Mouse (Mus musculus): ENCODE data around the gene Fignl1. TPM values are rescaled to one million over a fixed set of nuclear protein-coding genes. Genes with fewer than 3 reads are reported as not detected.

Gene Fignl1
- total RNA-seq, 2 experiments from 2014 or later, result 1.0 to 2.1 TPM

DNA sequence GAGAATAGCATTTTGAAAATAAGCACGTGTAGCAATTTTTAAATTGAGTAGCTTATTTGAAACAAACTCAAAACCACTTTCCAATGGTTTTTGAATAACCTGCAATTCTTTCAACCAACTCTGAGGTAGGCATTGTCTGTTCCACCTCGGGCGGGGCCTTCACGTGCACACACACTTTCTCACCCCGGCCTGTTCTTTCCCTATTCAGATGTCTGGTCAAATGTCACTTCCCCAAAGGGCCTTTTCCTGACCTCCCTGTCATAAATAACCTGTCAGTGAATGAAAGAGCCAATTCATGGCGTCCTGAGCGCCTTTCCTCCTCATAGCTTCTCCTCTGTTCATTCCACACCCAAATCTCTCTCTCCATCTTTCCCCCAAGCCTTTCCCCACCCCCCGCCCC is 24.3 kb upstream of the Fignl1 start:
- no peak for DNase-seq (ENCODE audit: low spot score in 2 of 2)

DNA sequence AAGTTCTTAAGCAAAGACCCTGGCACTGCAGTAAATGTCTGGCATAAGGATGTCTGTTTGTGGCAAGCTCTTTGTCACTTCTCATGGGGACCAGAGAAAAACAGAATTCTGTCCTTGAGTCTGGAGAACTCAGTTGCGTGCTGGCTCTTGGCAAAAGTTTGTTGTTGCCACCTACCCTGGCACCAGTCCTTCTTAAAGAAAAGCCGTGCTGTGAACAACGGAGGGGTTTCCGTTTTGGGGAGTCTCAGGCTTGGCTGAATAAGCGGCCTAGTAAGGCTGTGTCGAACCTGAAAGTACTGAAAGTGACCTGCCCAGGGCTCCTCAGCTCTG is 24.0 kb upstream of the Fignl1 start:
- no peak for DNase-seq (ENCODE audit: low spot score in 2 of 2)

DNA sequence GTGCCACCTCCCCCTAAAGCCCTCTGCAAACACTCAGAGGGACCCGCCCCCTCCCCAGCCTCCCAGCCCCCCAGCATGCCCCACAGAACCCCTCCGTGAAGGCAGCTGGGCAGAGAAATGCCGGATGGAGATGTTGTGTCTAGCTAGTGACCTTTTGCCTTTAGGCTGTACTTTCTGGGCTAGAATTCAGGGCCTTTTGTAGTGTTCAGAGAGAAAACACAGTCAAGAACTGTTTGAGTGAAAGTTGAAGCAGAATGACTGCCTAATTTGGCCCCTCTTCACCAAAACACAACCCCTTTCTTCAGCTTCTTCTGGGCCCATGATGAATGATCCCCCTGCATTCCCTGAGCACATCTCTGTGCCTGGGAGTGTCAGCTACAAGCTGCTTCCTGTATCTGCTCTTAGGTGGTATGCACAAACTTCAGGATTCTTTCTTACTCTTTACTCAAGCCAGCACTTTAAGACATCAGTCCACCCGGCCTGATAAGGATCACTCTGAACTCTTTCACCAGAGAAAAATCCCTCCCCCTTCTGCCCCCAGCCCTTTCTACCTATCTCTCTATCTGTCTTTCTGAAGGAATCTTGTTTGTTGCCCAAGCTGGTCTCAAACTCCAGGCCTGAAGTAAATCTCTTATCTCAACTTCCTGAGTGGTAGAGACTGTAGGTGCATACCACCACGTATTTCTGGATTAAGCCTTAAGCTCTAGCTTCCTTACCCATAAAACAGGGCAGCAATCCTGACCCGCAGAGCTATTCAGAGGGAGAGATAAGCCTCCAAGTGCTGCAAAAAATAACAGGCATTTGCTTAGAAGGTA is 23.4 kb upstream of the Fignl1 start:
- no peak for DNase-seq (ENCODE audit: low spot score in 2 of 2)

DNA sequence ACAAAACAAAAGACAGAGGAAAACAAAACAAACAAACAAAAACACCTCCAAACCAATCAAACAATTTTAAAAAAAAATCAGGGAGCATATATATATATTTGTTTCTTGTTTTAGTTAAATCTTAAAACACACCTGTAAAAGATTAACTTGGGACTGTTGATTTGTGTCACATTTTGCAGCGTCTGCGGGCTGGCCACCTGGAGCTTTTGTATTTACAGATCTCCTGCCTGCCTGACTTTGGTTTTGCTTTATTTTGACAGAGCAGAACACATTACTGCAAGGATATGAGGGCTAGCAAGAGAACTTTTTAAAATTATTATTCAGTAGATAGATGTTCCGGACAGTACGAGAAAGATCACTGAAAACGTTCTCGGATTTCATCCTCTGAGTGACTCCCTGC is 22.8 kb upstream of the Fignl1 start:
- DNase-seq (ENCODE audit: low spot score in 2 of 2), result no peak

DNA sequence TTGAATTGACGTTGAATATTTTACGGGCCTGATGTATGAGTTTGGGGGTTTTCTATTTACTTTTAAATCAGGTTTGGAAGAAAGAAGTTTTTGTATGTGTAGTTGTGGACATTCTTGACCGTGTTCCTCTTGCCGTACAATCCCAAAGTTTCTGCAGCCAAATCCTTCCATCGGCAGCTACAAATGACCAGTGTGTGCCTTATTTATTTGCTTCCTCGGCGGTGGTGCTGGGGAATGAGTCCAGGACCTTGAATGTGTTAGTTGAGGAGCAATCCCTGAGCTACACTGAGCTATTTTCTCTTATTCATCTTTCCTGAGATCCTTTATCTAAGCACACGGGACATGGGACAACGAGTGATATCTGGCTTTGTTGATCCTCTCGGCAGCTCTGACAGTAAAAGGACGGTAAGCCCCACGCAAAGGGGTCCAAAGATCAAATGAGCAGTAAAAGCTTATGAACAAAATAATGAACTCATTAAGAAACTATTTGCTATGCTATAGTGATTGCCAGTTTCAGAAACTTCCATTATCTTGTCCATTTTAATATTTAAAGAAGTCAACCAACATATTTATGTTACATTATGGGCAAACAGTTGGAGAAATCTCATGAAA is 22.2 kb upstream of the Fignl1 start:
- DNase-seq (ENCODE audit: low spot score in 2 of 2), result no peak

DNA sequence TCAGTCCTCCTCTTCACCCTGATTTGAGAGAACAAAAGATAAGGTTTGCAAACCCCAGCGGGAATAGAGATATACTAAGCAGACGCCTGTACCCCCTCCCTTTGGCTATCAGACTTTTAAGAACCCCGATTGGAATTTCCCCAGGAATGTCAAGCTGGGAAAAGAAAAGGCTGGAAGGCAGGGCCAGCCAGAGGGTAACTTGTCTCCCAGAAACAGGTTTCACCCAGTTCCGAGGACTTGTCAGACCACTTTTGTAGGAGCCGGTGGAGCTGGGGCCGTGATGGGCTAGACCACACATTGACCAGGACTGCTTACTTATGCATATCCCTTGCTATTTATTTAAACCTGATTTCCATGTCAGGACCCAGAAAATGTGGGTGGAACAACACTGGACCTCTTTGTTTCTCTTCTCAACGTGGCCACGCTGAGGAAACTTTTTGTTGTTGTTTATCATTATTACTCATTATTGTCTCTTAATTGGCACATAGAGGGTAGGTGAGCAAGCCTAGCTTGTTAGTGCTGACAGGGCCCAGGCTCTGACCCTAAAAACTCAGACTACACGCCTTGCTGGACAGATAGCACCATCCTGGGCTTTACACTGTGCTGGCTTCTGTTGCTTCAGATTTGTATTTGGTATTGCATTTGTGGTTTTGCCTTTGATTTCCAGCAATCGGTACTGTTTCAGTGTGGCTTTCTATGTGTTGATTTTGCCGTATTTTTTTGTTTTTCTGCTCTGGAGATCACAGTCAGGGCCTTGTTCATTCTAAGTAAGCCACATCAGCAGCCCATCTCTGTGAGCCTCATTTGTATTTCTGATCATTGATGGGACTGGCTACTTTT is 20.6 kb upstream of the Fignl1 start:
- DNase-seq (ENCODE audit: low spot score in 2 of 2), result no peak

DNA sequence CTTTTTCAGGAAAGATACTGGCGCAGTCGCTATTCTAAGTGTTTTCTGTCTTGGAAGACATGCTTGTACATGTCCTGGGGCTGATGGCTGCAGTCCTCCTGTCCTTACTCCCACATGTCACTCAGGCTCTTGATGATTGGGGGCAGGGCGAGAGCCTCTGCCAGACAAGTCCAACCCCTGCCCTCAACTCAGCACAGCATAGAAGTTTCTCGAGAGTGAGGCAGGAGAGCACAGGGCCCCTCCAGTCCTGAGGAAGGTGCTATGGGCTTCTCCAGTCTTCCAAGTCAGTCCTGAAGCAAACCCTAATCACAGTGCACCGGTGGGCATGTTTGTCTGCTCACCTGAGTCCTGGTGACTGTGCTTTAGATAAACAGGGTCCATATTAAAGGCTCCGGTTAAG is 20.0 kb upstream of the Fignl1 start:
- no peak for DNase-seq (ENCODE audit: low spot score in 2 of 2)

DNA sequence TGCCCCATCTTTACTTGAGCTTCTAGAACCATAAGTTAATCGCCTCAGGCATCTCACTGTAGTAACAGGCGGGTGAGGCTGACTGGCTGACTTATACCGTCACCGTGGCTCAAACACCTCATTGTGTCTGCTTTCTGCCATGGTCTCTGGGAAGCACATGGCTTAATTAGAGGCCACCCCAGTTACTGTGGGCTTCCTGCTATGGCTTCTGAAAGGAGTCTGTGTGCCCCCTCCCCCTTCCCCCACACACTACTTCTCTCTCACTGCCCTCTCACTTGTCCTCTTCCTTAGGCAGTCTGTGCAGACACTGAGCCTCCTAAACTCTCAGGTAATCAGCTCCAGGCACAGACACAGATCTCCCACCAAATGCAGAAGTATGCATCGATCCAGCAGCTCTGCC is 19.5 kb upstream of the Fignl1 start:
- no peak for DNase-seq (ENCODE audit: low spot score in 2 of 2)

DNA sequence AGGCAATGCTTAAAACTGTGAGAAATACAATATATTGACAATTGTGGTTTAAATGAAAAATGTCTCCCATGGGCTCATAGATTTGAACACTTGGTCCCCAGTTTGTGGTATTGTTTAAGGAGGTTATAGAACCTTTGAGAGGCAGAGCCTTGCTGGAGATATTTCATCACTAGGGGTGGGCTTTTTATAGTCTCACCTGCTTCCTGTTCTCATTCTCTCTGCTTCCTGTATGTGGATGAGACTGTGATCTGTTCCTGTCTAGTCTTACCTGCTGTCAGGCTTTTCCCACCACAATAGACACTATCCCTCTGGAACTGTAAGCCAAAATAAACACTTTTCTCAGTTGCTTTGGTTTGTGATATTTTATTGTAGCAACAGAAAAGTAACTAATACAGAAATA is 17.7 kb upstream of the Fignl1 start:
- no peak for DNase-seq (ENCODE audit: low spot score in 2 of 2)

DNA sequence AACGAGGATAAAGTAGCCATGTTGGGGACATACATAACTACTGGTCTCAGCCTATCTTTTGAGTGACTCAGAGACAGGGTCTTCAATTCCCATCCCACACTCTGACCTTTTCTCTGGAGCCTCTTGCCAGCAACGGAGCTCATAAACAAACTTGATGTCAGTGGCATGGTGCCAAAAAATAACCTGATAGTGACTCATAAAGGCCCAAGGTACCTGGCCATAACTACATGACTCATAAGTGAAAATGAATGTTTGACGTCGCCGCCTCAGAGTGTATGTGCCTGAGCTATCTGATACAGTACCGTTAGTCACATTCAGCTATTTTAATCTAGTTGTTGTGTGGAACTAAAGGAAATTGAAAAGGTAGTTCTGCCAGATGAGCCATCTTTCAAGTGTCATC is 16.9 kb upstream of the Fignl1 start:
- DNase-seq (ENCODE audit: low spot score in 2 of 2), result no peak

DNA sequence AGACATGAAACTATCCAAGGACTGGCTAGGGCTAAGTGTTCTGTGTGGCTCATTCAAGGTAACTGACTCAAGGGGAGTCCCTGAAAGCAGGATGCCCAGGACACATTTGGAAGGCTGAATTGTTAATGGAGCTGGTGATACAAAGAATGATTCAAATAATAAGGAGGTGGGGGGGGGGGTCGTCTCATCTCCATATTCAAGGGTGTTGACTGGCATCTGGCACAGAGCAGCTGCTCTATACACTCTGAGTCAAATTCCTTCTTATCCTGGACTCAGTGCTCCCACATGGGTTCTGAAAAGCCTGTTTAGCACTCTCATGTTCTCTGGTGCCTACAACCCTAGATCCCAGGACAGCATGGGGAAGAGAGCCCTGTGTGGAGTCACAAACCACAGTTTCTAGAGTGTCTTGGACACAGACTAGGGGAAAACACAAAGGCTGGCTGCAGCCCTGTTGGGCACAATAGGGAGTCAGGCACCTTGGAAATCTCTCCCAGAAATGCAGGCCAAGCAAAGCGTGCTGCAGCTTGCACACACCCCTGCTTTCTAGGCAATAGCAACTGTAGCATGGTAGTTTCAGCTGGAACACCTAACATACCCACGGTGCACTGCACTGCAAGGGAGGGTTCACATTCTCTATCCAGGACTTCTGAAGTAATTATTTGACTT is 16.3 kb upstream of the Fignl1 start:
- no peak for DNase-seq (ENCODE audit: low spot score in 2 of 2)

DNA sequence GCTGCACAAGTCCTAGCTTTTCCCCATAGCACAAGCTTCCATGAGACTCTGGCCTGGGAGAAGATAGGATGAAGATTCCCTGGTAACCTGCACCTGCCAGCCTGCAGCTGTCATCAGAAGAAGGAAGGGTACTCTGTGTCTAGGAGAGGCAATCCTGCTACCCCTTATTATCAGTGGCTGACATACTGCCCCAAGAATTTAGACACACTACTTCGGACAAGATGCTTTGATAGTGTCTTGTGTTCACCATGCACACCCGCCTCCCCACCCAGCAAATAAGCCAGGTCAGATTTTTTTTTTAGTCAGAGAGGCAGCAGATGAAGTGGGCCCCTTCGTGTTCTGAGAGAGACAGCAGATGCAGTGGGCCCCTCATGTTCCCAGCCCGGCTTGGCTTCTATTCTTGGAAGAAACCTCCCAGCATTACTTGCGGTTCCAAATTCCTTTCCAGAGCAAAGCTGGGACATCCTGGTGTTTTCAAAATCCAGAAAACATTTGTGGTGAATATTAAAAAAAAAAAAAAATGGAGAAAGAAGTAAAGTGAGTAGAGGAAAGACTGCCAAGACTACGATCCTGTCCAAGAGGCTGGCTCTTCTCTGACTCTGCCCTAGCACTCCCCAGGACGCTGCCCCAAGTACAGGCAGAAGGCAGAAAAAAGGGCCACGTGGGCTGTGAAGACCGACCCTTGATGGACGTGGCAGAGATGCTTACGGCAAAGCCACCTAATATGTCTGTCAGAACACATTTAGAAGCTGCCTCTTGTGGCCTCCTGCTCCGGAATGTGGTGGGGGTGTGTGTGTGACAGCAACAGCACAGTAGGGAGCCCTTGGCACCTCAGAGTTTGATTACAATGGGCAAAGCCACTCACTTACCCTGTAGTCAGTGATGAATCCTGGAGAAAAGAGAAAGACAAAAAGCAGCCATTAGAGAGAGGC is 15.5 kb upstream of the Fignl1 start:
- peak in 1 of 2 experiments; percentile 22 for DNase-seq (ENCODE audit: low spot score in 2 of 2)

DNA sequence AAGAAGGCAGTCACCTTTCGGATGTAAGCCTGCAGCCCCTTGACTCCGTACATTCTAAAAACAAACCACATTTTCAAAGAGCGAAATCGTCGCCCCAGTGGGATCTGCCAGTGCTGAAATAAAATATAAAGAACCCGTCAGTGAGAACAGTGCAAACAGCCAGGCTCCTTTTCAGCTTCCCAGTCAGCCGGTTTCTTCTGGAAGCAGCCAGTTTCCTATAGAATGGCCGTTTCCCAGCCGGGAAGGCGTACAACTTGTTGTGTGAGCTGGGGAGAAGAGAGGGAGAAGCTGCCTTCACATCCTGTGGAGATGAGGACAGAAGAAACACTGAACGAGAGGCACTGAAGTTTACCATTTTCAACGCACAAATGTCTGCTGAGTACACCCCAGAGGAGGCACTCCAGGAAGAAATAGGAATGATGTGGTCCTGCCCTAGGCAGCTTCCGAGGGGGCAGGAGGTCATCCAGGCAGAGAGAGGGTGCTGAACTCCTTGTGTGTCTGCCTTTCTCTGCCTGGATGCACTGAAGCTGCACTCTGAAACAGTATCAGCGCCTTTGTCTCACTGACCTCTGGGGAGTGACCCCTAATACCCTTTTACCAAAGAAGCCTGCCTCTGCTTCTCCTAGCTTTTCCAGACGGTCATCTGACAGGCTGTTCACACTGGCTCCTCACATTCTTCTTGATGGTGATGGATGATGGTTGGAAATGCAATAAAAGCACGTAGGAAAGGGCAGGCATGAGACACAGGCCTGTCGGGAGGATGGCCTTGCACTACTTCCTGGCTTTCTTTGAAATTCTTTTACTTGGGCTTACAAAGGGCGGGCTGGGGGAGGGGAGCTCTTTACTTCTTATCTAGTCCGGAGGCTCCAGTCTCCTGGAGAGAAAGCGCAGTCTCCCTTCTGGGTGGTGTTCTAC is 13.7 kb upstream of the Fignl1 start:
- no peak for DNase-seq (ENCODE audit: low spot score in 2 of 2)

DNA sequence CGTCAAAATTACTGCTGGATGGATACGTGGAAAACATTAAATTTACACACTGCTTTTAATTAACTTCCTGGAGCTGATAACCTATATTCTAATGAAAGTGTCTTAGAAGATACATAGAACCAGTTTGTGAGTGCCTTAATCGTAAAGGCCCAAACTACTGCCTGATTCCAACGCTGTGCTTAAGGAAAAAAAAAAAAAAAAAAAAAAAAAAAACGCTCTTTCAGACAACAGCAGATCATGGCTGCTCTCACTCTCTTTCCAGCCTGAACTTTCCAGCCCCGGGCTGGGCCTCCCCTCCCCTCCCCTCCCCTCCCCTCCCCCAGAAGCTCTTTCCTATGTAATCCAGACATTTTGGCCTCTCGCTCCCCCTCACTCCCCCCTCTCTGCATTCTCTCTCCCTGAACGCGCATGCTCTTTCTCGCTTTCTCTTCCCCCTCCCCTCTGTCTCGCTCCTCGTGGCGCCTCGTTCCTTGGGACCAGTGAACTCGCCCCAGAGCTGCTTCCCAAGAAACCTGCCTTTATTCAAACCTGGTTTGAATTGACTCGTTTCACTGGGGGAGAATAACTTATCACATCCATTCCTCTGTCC is 12.7 kb upstream of the Fignl1 start:
- peak in 1 of 2 experiments; percentile 25 for DNase-seq (ENCODE audit: low spot score in 2 of 2)

DNA sequence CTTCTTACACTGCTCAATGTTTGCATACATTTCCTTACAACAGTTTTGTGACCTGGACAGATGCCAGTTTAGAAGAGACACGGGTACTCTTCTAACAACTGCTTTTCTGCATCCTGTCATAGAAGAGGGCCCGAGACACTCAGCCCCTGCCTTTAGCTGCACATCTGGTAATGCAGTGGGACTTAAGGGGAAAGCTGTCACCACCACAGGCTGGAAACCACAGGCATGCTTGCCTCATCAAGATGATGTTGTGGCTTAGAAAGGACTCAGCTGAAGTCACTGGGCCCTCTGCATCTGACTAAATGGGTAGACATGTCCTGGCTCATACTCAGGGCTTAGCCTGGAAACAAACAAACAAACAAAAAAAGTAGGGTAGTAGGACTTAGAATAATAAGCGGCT is 12.0 kb upstream of the Fignl1 start:
- no peak for DNase-seq (ENCODE audit: low spot score in 2 of 2)

DNA sequence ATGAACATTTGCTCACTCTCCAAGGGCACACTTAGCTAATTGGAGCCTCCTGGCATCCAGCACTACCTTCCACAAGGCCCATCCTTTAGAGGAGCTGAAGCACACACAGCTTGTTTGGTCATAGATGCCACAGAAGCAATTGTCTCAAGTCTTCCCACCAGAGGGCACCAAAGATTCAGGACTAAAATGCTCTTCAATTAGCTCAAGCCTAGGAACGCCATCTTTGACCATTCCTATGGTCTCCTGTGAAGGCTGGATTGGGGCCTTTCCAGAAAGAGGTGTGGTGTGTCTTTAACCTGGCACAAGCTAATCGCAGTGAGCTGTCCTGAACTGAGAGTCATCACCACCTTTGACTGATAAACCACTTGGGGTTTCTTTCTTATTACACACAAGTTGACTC is 11.5 kb upstream of the Fignl1 start:
- DNase-seq (ENCODE audit: low spot score in 2 of 2), result peak; percentile 72 to 89

DNA sequence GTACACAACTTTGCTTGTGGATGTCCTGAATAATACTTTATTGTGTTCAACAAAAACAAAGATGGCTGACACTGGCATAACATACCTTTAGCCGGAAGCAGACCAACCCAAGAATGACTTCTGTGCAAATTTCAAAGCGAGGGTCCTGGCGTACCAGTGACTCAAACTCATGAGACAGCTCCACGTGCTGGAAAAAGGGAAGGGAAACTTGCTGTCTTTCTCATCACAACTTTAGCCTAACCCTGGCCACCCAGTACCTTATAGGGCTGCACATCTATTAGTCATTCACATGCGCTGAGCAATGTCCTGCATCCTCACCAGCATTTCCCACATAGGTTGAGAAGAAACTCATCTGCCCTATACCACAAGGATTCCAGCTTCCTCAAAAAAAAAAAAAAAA is 10.4 kb upstream of the Fignl1 start:
- no peak for DNase-seq (ENCODE audit: low spot score in 2 of 2)

DNA sequence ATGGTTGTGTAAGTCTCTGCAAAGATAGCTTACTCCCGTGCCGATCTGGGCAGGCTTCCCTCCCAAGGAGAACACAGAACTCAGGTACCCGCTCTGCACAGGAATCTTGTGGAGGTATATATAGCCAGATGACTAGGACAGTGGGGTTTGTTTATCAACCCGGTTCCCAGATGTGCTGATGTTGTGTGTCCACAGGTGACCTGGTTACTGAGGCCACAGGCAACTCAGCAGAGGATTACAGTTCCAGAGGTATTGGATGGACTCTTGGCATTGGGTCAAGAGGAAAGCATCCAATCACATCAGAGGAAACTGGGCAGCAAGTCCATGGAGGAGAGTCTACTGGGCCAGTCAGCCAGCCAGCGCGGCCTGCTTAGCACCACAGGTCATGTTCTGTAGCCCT is 10.0 kb upstream of the Fignl1 start:
- DNase-seq (ENCODE audit: low spot score in 2 of 2), result no peak

DNA sequence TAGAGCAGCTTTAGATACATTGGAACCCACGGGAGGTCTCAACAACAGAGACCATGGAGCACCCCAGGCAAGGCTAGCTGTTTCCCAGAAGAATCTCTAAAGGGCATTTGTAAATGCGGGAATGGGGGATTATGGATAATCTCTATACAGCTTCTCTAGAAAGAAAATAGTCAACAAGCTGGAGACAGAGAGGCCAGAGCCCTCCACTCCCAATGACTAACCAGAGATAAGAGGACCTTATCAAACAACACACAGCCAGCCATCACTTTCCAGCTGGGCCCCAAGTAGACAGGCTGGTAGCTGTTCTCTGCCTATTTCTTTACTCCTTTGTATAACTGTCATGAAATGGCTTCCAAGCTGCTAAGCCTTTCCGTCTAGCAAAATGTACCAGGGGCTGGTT is 7.0 kb upstream of the Fignl1 start:
- DNase-seq (ENCODE audit: low spot score in 2 of 2), result no peak

Measured in layer of hippocampus, postnatal 14 days (tissue).